Mouse (Mus musculus): ENCODE measurements around the gene Pard3.
A peak's percentile ranks its signal among the peaks of the same experiment; 100 is the strongest.

The Pard3 gene

GRCm38 (mm10) chr8:127344421-127344820, 280.7 kb downstream of the Pard3 start:
- no peak for DNase-seq (ENCODE audit: low spot score)

- DNase-seq (ENCODE audit: low spot score) = no peak
These were observed 282.3 kb downstream of the Pard3 start for GRCm38 (mm10) chr8:127345912-127346423.

GRCm38 (mm10) chr8:127347890-127348495, 284.3 kb downstream of the Pard3 start:
- DNase-seq (ENCODE audit: low spot score) = no peak

- DNase-seq (ENCODE audit: low spot score) = no peak
These were observed 298.1 kb downstream of the Pard3 start for GRCm38 (mm10) chr8:127361796-127362195.

DNA sequence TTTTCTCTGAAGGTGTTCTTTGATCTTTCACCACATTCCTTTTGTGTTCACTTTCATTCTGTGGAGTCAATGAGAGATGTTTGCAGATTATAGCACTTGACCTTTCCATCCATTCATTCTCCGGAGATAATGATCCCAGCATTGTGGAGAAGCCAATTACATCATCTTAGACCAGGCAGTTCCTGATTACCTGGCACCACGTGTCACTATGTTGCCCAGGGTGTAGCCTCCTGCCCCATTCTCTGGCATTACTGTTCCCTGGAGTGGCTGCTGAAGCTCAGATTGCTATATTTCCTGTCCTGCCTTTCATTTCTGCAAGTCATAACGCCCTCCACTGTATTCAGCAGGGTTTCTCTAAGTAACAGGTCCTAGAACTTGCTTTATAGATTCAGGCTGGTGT, 304.7 kb downstream of the Pard3 start:
- no peak for DNase-seq (ENCODE audit: low spot score)

DNA sequence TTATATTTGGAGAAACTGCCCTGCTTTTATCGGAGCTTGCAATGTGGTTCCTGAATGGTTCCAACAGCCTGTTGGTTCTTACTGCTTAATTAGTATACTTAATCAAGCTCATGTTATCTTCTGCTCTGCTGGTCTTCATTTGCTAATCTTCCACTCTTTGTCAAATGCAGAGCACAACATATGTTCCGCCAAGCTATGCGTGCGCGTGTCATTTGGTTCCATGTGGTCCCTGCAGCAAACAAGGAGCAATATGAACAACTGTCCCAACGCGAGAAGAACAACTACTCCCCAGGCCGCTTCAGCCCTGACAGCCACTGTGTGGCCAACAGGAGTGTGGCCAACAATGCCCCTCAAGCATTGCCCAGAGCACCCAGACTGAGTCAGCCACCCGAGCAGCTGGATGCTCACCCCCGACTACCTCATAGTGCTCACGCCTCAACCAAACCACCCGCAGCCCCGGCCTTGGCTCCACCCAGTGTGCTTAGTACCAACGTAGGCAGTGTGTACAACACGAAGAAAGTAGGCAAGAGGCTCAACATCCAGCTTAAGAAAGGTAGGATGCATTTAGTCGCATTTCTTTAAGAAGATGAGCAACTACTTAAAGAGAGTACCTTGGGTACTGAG, 307.7 kb downstream of the Pard3 start:
- DNase-seq (ENCODE audit: low spot score) = no peak

GRCm38 (mm10) chr8:127377775-127378174, 314.1 kb downstream of the Pard3 start:
- no peak for DNase-seq (ENCODE audit: low spot score)

DNA sequence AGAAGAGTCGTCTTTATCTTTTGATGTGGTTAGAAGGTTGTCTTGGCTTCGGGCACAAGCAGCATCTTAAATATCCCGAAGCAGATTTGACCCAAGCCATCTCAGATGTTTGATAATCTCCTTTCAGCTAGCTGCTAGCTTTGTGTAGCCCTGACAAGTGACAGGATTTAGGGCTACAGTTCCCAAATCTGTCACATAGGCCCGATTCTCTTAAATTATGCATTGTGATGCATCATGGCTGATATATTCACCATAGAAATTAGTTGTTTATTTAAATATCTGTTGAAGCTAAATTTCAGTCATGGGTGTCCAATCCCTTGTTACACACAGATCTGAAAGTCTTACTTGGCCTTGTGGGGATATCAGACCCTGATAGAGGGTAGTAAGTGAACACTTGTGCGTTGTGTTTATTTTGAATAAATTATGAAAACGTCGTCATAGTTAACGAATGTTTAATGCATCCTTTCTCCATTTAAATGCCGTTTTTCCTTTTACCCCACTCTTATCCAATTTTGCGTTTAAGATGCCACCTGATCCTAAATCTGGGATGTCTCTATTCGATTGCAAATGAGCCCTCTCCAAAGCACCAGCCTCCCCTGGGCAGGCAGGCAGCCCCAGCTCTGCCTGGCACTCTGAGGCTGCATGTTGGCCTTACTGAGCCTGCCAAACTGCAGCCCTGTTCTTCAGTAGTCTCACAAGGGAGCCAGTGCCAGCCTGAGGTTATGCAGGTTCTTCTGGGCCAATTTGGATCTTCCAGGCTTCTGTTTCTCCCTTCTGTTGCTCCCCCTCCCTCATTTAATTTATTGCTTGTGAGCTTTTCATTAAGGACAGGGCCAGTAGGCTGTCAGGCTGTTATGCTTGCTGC, 315.5 kb downstream of the Pard3 start:
- peak; percentile 41 for DNase-seq (ENCODE audit: low spot score)

GRCm38 (mm10) chr8:127381259-127381658, 317.6 kb downstream of the Pard3 start:
- DNase-seq (ENCODE audit: low spot score) = no peak

DNA sequence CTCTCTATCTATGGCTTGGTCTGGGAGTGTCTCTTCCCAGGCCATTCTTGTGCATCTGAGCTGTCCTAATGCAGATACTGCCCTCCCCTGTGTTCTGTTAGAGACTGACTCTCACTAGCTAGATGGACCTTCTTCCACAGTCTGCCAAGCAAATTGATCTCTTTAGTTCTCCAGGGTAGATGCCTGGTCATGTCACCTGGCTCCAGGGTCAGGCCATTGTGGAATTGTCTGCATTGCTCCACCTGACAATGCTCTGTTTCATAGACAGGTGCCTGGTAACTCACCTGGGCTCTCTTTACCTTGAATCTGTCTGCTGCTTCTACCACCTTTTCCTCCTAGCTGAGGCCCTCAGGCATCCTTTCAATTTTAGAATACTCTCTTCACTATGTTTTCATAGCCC, 329.0 kb downstream of the Pard3 start:
- DNase-seq (ENCODE audit: low spot score) = no peak

DNA sequence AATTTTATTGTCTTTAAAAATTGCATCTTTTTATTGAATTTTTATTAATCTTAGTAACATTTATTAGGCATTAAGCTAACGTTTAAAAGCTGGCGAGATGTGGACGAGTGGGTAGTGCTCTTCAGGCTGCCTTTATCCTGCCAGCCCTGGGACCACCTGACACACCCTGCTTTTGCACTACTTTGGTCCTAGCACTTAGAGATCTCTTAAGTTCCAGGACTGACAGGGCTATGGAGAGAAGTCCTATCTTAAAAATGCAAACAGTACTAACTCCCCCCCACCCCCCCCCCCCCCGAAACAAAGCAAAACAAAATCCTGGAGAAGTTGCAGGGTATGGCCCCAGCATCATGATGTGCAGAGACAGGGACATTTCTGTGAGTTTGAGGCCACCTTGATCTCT, 331.8 kb downstream of the Pard3 start:
- no peak for DNase-seq (ENCODE audit: low spot score)

DNA sequence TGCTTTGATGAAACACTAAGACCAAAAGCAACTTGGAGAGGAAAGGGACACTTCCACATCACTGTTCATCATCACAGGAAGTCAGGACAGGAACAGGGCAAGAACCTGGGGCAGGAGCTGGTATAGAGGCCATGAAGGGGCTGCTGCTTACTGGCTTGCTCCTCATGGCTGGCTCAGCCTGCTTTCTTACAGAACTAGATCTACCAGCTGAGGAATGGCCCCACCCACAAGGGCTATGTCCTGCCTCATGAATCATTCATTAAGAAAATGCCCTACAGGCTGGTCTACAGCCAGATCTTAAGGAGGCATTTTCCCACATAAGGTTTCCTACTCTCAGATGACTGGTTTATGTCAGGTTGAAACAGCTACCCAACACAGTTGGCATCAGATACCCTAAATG, 342.1 kb downstream of the Pard3 start:
- DNase-seq (ENCODE audit: low spot score) = no peak

GRCm38 (mm10) chr8:127410606-127411005, 346.9 kb downstream of the Pard3 start:
- no peak for DNase-seq (ENCODE audit: low spot score)

DNA sequence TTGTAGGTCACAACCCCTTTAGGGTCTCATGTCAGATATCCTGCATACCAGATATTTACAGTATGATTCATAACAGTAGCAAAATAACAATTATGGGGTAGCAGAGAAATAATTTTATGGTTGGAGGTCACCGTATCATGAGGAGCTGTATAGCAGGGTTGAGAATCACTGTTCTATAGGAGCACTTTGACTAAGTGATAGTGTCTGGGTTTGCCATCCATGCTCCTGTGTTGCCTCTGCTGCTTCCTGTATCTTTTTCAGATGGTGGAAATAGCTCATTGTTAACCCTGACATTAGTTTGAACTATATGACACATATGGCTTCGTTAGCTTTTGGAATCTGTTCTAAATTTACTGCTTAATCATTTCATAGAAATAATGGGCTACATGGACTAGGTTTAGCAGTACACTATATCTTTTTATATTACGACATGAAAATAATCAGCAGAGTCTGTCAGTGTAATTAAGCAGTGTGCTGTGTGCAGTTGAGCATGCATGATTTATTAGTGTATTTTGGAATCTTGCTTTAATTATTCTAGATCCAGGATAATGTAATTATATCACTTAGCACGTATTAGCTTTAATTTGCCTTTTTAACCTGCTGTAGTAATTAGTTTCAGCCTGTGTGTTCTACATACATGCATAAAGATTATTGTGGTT, 347.6 kb downstream of the Pard3 start:
- DNase-seq (ENCODE audit: low spot score) = no peak

DNA sequence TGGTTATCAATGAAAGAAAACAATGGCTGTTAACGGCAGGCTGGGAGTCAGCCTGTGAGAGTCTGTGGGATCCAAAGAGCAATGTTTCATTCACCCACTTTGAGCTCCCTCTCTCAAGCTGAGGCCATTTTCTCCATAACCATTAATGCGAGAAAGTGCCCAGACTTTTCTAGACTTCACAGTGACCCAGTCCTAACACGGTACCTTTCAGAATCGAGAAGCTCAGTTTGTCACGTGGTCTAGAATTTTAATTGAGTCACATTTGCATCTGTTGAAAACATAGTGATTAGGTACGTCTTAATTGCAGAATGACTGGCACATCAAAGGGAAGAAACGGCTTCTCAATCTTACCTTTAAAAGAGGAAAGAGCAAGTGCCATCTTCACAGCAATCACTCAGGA, 359.3 kb downstream of the Pard3 start:
- DNase-seq (ENCODE audit: low spot score) = no peak

DNA sequence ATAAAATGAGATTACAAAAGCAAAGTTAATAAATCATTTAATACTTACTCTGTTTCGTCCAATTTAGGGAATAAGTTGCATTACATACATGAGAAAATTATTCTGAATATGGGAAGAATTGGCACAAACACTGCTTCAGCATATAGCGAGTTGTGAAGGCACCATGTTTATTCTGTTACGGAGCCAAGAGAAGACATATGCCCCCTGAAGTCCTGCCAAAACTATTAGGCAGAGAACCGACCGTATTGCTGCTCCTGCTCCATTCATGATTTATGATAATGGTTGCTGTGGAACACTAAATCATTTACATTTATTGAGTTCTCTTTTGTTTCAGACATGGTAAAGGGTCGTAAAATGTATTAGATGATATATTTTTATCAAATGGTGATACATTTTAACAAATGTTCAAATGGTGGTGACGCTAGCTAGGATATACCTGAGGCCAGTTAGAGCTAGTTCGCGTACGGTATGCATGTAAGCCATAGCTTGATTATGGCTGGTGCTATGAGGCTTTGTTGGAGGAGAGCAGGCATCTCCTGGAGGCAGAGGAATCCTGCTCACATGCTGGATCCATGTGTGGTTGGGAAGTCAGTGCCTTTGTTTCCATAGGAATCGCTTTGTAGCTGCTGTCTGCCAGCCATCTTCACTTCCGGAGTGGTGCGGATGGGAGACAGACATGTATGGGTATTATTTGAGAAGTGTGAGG, 360.7 kb downstream of the Pard3 start:
- no peak for DNase-seq (ENCODE audit: low spot score)

DNA sequence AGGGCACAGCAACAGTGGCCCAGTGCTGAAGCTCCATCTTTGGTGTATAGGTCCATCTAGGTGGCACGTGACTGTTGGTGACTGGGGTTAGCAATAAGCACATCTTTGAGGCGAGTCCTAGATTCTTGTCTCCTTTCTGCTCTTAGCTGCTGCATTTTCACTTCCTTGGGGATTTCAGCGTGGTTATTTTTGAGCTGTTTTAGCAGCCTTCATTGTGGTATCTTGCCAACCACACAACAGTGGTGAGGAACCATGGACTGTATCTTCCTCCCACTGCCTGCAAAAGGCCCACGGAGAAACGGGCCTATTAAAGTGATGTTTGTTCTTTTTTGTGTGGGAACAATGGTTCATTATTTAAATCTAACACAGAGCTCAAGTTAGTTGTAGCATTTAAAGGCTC, 363.2 kb downstream of the Pard3 start:
- peak; percentile 29 for DNase-seq (ENCODE audit: low spot score)

DNA sequence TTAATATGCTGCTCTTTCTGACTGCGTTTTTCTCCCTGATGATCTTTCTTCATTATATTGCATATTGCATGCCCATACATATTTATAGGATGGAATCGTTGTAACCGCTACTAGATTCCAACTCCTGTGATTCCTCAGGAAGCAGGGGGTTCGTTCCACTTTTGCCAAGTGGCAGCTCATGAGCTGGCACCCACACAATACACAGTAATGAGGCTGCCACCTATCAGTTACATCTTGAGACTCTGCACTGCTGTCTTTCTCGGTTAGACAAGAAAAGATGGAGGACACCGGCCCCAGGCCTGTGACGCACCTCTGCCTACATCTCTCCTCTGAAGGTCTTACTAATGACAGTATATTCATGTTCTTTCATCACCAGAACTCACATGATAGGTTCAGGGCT, 364.3 kb downstream of the Pard3 start:
- DNase-seq (ENCODE audit: low spot score) = no peak

DNA sequence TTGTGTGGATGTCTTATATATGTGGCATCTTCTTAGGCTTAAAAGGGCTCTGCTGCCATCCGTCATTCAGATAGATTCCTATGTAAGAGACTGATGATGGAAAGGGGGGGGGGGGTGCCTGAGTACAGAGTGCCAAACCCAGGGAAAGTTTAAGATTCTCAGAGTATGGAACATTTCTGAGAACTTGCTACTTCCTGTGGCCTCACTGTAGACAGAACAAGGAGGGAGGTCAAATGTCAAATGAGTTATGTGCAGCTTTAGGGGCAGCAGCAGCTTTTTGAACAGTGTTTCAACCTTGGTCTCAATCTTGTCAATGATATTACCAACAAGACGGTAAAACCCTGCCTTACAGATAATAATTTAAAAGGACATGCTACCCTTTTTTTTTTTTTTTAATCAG, 367.5 kb downstream of the Pard3 start:
- DNase-seq (ENCODE audit: low spot score) = no peak

DNA sequence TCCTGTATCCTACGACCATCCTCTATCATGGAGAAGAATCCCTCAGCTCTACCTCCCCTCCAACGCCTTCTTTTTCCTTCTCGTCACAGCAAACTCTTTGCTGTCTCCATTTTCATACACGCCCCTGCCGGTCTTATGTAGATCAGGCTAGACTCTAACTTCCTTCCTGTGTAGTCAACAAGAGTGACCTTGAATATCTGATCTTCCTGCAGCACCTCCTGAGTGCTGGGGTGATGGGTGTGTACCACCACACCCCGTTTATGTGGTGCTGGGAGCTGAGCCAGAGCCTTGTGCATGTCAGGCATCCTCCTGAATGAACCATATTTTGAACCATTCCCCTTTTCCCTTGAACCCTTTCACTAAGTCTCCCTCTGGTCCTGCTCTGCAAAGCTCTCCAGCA, 372.3 kb downstream of the Pard3 start:
- no peak for DNase-seq (ENCODE audit: low spot score)

DNA sequence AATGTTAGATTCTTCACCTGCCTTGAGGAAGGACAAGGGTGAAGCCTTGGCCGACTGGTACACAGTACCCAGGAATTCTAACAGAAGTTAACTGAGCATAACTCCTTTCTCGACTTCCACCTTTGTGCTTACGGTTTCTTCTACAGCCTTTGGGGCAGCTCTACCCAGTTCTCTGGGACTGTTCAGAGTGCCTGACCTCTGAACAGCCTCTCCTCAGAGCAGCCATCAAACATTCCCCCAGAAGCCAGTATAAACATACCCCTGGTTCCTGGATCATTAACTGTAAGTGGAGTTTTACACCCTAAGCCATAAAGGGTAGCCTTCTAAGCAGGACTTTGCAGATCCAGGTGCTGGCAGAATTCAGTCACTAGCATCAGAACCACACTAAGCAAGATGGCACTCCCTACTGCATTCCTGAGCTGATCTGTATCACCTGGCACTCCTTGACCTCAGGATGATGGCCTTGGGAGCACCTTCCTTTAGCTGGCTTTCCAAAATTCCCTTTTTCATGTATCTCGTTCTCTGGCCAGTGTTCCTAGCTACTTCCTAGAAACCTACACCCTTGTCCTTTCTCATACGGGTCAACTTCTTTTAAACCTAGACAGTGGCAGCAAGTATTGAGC, 374.0 kb downstream of the Pard3 start:
- DNase-seq (ENCODE audit: low spot score) = no peak

All from layer of hippocampus, adult 11-12 months (tissue).